Mouse (Mus musculus): ENCODE measurements around the gene Vill. TPM values are rescaled to one million over a fixed set of nuclear protein-coding genes. Genes with fewer than 3 reads are reported as not detected.
A peak's percentile ranks its signal among the peaks of the same experiment; 100 is the strongest.

The Vill gene
- polyA plus RNA-seq, 1 experiment from 2014 or later: 9.3 TPM

DNA sequence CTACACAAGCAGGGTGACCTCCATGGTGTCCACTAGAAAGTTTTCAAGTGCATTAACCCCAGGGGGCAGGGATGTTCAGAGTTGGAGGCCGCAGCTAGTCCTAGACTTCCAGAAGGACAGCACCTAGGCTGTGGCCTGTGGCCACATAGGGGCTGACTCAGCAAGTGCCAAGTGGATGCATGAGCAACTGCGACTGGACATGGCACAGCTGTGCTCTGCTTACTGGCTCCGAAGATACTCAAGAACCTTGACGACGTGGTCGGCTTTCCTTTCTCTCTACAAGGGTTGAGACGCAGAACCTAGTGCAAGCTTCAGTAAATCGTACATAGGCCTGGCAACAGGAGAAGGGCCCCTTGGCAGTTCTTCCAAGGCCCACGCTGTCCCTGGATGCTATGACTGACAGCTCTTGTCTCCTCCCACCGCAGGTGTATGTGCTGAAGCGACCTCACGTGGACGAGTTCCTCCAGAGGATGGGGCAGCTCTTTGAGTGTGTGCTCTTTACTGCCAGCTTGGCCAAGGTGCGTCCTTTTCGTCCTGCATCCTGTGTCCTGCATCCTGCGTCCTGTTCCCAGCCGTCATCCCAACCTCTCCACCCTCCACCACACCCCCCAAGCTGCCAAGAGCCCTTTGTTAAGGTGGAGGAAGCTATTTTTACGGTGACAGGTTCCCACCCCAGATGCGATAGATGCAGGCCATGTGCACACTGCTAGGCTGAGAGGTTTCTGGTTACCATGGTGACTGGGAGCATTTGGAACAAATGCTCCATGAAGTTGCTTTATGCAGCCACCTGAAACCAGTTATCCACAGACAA is 19.3 kb upstream of the Vill start:
- ATAC-seq (no peak), DNase-seq (no peak)
- Histone ChIP-seq H3K9ac (replicated peaks) (no peak overlapping the region), H3K36me3 (replicated peaks; ENCODE audit: insufficient read depth, low read length) (peaks cover 26% of the 10 kb centered on the region), H3K4me1 (ENCODE audit: insufficient read depth) (no peaks in the 10 kb centered on the region), H3K4me3 (ENCODE audit: low read depth, low read length) (no peak overlapping the region), H3K27ac (ENCODE audit: low read depth) (no peak overlapping the region), H3K27me3 (ENCODE audit: insufficient read depth, low read length) (no peaks in the 10 kb centered on the region), H3K9me3 (ENCODE audit: low read length) (no peaks in the 10 kb centered on the region), H3K4me2 (ENCODE audit: low read depth, low read length) (no peak overlapping the region)
- 80% methylated on average over 19 of the region's 19 CpGs for WGBS (ENCODE audit: insufficient replicate concordance)
- TF ChIP-seq EP300 (IDR thresholded peaks at IDR 0.05; ENCODE audit: low read depth) (no peak), CTCF (IDR thresholded peaks at IDR 0.05; ENCODE audit: low read depth) (no peak)

DNA sequence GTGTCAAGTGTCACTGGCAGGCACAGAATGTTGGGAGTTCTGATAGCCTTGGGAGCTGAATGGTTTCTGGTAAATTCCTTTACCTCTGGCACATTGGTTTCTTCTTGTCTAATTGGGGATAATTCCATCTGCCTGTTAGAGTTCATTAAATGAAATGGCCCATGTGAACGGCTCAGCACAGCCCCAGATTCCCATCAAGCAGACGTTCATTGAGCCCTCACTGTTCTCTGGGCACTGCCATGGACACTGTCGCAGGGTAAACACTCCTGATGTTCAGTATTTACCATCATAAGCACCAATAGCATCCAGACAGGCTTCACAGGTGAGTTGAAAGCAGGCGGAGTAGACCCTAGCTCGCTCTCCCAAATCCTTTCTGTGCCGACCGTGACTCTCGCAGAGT is 18.5 kb upstream of the Vill start:
- TF ChIP-seq EP300 (IDR thresholded peaks at IDR 0.05; ENCODE audit: low read depth) (no peak), CTCF (IDR thresholded peaks at IDR 0.05; ENCODE audit: low read depth) (no peak)
- no peak overlapping the region for H3K9ac ChIP-seq (replicated peaks)
- no peaks in the 10 kb centered on the region for H3K9me3 ChIP-seq (ENCODE audit: low read length)
- ATAC-seq (no peak), DNase-seq (no peak)
- no peaks in the 10 kb centered on the region for H3K4me1 ChIP-seq (ENCODE audit: insufficient read depth)
- no peak overlapping the region for H3K27ac ChIP-seq (ENCODE audit: low read depth)
- no peaks in the 10 kb centered on the region for H3K27me3 ChIP-seq (ENCODE audit: insufficient read depth, low read length)
- peaks cover 26% of the 10 kb centered on the region for H3K36me3 ChIP-seq (replicated peaks; ENCODE audit: insufficient read depth, low read length)
- WGBS (ENCODE audit: insufficient replicate concordance): 85% methylated on average over 8 of the region's 8 CpGs
- H3K4me2 ChIP-seq (ENCODE audit: low read depth, low read length): no peak overlapping the region
- no peak overlapping the region for H3K4me3 ChIP-seq (ENCODE audit: low read depth, low read length)

DNA sequence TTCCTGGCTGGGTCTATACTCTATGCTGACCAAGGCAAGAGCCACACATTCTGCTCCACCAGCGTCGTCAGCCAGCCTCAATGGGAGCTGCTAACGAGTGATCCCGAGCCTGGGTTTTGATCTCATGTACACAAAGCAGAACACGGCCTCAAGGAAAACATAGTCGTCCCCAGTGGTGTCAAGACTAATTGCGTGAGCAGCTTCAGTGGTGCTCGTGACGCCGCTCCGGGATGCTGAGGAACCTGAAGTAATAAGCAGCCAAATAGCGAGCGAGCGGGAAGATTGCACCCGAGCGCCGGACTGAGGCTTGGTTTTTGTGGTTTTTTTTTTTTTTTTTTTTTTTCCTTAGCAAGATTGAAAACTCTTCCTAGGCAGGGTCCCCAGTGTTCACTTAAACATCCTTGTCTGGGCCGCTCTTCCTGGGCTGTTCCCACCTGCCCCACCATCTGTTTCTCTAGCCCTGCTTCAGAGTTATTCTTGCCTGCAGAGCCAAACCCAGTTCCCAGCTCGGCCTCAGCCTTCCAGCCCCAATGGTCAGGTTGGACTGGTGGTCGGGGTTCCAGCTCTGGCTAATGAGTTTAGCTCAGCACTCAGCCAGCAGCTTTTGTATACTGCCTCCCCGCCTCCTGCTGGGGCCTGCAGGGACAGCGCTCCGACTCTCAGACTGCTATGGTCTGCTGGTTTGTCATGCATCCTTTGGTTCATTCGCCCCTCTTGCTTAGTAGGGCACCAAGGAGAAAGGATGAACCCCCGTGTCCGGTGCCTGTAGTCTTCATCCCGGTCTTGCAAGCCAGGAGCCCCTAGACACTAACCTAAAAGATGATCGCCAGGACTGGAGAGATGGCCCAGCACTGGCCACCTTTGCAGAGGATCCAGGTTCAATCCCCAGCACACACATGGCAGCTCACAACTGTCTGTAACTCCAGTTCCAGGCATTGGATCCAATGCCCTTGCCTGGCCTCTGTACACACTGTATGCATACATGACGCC is 17.6 kb upstream of the Vill start:
- 82% methylated on average over 29 of the region's 29 CpGs for WGBS (ENCODE audit: insufficient replicate concordance)
- H3K36me3 ChIP-seq (replicated peaks; ENCODE audit: insufficient read depth, low read length): peaks cover 26% of the 10 kb centered on the region
- no peaks in the 10 kb centered on the region for H3K9me3 ChIP-seq (ENCODE audit: low read length)
- no peak for TF ChIP-seq CTCF (IDR thresholded peaks at IDR 0.05; ENCODE audit: low read depth)
- no peak for TF ChIP-seq EP300 (IDR thresholded peaks at IDR 0.05; ENCODE audit: low read depth)
- no peak for ATAC-seq
- no peak overlapping the region for H3K4me3 ChIP-seq (ENCODE audit: low read depth, low read length)
- H3K27ac ChIP-seq (ENCODE audit: low read depth): no peak overlapping the region
- DNase-seq: no peak
- no peaks in the 10 kb centered on the region for H3K27me3 ChIP-seq (ENCODE audit: insufficient read depth, low read length)
- no peak overlapping the region for H3K9ac ChIP-seq (replicated peaks)
- no peak overlapping the region for H3K4me2 ChIP-seq (ENCODE audit: low read depth, low read length)
- H3K4me1 ChIP-seq (ENCODE audit: insufficient read depth): no peaks in the 10 kb centered on the region

DNA sequence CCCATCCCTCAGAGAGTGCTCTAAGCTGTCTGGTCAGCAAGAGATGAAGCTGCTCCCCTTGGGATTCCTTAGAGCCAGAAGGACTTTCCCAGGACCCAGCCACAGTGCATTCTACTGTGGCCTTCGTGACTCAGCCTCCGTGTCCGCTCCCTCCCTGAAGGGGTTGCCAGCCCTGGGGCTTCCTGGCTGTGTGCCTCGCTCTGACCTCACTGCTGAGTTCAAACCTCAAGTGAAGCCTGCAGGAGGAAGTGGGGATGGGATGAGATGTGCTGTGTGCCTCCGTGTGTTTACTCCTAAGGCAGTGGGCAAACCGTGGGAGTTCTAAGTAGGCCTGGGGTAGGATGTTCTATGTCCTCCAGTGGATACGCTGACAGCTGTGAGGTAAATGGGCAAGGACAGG is 16.7 kb upstream of the Vill start:
- no peak overlapping the region for H3K9ac ChIP-seq (replicated peaks)
- WGBS (ENCODE audit: insufficient replicate concordance): 59% methylated on average over 7 of the region's 7 CpGs
- no peak overlapping the region for H3K4me3 ChIP-seq (ENCODE audit: low read depth, low read length)
- ATAC-seq (no peak), DNase-seq (peak; percentile 32)
- H3K4me2 ChIP-seq (ENCODE audit: low read depth, low read length): no peak overlapping the region
- no peaks in the 10 kb centered on the region for H3K4me1 ChIP-seq (ENCODE audit: insufficient read depth)
- peaks cover 20% of the 10 kb centered on the region for H3K36me3 ChIP-seq (replicated peaks; ENCODE audit: insufficient read depth, low read length)
- no peaks in the 10 kb centered on the region for H3K27me3 ChIP-seq (ENCODE audit: insufficient read depth, low read length)
- no peak overlapping the region for H3K27ac ChIP-seq (ENCODE audit: low read depth)
- TF ChIP-seq EP300 (IDR thresholded peaks at IDR 0.05; ENCODE audit: low read depth): no peak
- no peak for TF ChIP-seq CTCF (IDR thresholded peaks at IDR 0.05; ENCODE audit: low read depth)
- no peaks in the 10 kb centered on the region for H3K9me3 ChIP-seq (ENCODE audit: low read length)

DNA sequence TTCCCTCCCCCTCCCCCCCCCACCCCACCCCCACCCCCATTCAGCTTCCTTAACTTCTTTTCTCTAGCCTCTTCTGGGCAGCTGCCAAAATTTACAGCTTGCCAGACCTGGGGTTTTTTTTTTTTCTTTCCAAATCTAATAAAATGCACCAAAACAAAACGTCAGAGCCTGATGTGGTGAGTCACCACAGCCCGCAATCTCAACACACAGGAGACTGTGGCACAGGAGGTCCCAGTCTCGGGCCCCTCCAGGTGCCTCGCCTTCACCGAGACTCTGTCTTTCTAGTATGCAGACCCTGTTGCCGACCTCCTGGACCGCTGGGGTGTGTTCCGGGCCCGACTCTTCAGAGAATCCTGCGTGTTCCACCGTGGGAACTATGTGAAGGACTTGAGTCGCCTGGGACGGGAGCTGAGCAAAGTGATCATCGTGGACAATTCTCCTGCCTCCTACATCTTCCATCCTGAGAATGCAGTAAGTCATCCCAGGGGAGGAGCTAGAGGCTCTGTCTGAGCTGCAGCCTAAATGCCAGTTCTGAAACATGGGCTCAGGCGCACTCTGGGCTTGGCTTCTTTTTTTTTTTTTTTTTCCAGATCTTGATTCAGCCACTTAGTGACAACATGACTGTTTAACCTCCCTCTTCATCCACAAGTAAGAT is 15.4 kb upstream of the Vill start:
- ATAC-seq: no peak
- Histone ChIP-seq H3K9me3 (ENCODE audit: low read length) (no peaks in the 10 kb centered on the region), H3K27ac (ENCODE audit: low read depth) (no peak overlapping the region), H3K27me3 (ENCODE audit: insufficient read depth, low read length) (no peaks in the 10 kb centered on the region), H3K4me3 (ENCODE audit: low read depth, low read length) (no peak overlapping the region), H3K9ac (replicated peaks) (no peak overlapping the region), H3K4me1 (ENCODE audit: insufficient read depth) (no peaks in the 10 kb centered on the region), H3K36me3 (replicated peaks; ENCODE audit: insufficient read depth, low read length) (peaks cover 16% of the 10 kb centered on the region), H3K4me2 (ENCODE audit: low read depth, low read length) (no peak overlapping the region)
- 72% methylated on average over 15 of the region's 15 CpGs for WGBS (ENCODE audit: insufficient replicate concordance)
- DNase-seq: no peak
- TF ChIP-seq CTCF (IDR thresholded peaks at IDR 0.05; ENCODE audit: low read depth) (no peak), EP300 (IDR thresholded peaks at IDR 0.05; ENCODE audit: low read depth) (no peak)

DNA sequence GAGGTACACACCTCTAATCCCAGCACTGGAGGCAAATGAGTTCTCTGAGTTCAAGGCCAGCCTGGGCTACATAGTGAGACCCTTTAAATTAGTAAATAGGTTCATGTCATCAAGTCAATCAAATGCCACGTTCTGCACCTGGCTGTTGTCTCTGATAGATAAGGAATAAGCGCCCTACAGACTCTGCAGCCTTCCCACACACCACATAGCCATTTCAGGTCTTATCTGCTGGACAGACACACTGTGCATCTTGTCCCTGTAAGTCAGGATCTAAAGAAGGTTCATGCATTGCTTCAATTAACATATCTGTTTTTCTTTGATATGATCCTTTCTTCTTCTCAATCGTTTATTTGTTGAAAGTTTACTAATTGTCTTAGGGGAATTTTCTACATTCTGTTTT is 14.0 kb upstream of the Vill start:
- no peak for DNase-seq

More for the DNA sequence above, 14.0 kb upstream of the Vill start:
- H3K9ac ChIP-seq (replicated peaks): no peak overlapping the region
- ATAC-seq: no peak
- no peaks in the 10 kb centered on the region for H3K4me1 ChIP-seq (ENCODE audit: insufficient read depth)
- H3K9me3 ChIP-seq (ENCODE audit: low read length): no peaks in the 10 kb centered on the region
- H3K27me3 ChIP-seq (ENCODE audit: insufficient read depth, low read length): no peaks in the 10 kb centered on the region
- H3K4me2 ChIP-seq (ENCODE audit: low read depth, low read length): no peak overlapping the region
- H3K27ac ChIP-seq (ENCODE audit: low read depth): no peak overlapping the region
- TF ChIP-seq EP300 (IDR thresholded peaks at IDR 0.05; ENCODE audit: low read depth) (no peak), CTCF (IDR thresholded peaks at IDR 0.05; ENCODE audit: low read depth) (no peak)
- 55% methylated on average over 3 of the region's 3 CpGs for WGBS (ENCODE audit: insufficient replicate concordance)
- peaks cover 15% of the 10 kb centered on the region for H3K36me3 ChIP-seq (replicated peaks; ENCODE audit: insufficient read depth, low read length)
- no peak overlapping the region for H3K4me3 ChIP-seq (ENCODE audit: low read depth, low read length)
